In genomic region chr8:37159481-37159880, GRCm38 (mm10) we compare ENCODE assay signal across 8 mouse cellular contexts.
DNase-seq lines count a peak whose midpoint lies in the region; ATAC-seq and TF ChIP-seq lines count a peak whose summit lies in the region.

No protein-coding gene starts in this region.

- TF ChIP-seq EP300 in liver, postnatal 0 days (IDR thresholded peaks at IDR 0.05; ENCODE audit: low read depth) = no peak

- H3K4me1 ChIP-seq in midbrain, embryonic 10.5 days = no peaks in the 10 kb centered on the region
- no peaks in the 10 kb centered on the region for H3K4me1 ChIP-seq in midbrain, embryonic 16.5 days (ENCODE audit: control insufficient read depth, insufficient read depth, low read length)
- H3K4me1 ChIP-seq in forebrain, embryonic 13.5 days = no peaks in the 10 kb centered on the region
- no peaks in the 10 kb centered on the region for H3K4me1 ChIP-seq in liver, postnatal 0 days (ENCODE audit: insufficient read depth)

- H3K4me2 ChIP-seq in midbrain, embryonic 16.5 days (ENCODE audit: low read length) = no peak overlapping the region
- no peak overlapping the region for H3K4me2 ChIP-seq in forebrain, embryonic 13.5 days
- no peak overlapping the region for H3K4me2 ChIP-seq in liver, postnatal 0 days (ENCODE audit: low read depth, low read length)

- no peak overlapping the region for H3K9ac ChIP-seq in midbrain, embryonic 16.5 days (ENCODE audit: low read depth, low read length)
- H3K9ac ChIP-seq in forebrain, embryonic 13.5 days = no peak overlapping the region
- H3K9ac ChIP-seq in liver, postnatal 0 days (replicated peaks) = no peak overlapping the region

- WGBS in midbrain, embryonic 10.5 days = 15% methylated on average over 9 of the region's 9 CpGs
- 5% methylated on average over 9 of the region's 9 CpGs for WGBS in midbrain, embryonic 16.5 days
- WGBS in forebrain, embryonic 13.5 days = 10% methylated on average over 9 of the region's 9 CpGs
- WGBS in liver, postnatal 0 days (ENCODE audit: insufficient replicate concordance) = 9% methylated on average over 9 of the region's 9 CpGs

- no peak for ATAC-seq in midbrain, embryonic 16.5 days
- peak; percentile 41; the same call in 1 of the 2 replicates for ATAC-seq in forebrain, embryonic 13.5 days
- no peak for ATAC-seq in liver, postnatal 0 days
- no peak; the same call in 1 of the 2 replicates for ATAC-seq in granulocyte monocyte progenitor cell, adult 5-6 weeks (replicated peaks; ENCODE audit: poor library complexity, severe bottlenecking)

- H3K27me3 ChIP-seq in midbrain, embryonic 10.5 days (ENCODE audit: low read depth, poor library complexity, severe bottlenecking) = no peaks in the 10 kb centered on the region
- H3K27me3 ChIP-seq in midbrain, embryonic 16.5 days (ENCODE audit: control insufficient read depth, insufficient read depth, low read depth, low read length) = no peaks in the 10 kb centered on the region
- H3K27me3 ChIP-seq in forebrain, embryonic 13.5 days = no peaks in the 10 kb centered on the region
- no peaks in the 10 kb centered on the region for H3K27me3 ChIP-seq in liver, postnatal 0 days (ENCODE audit: insufficient read depth, low read length)

- DNase-seq in midbrain, embryonic 10.5 days (ENCODE audit: low spot score) = peak; percentile 68
- peak; percentile 52 for DNase-seq in brain, embryonic 18.5 days (ENCODE audit: low read depth, low spot score)
- DNase-seq in kidney, postnatal 25 days = peak; percentile 69 to 79
- peak; percentile 65 for DNase-seq in liver, postnatal 0 days
- DNase-seq in retina, postnatal 7 days (ENCODE audit: low read depth, low spot score) = peak; percentile 39

- no peaks in the 10 kb centered on the region for H3K36me3 ChIP-seq in midbrain, embryonic 10.5 days
- no peaks in the 10 kb centered on the region for H3K36me3 ChIP-seq in midbrain, embryonic 16.5 days (ENCODE audit: control insufficient read depth, insufficient read depth, low read length)
- no peaks in the 10 kb centered on the region for H3K36me3 ChIP-seq in forebrain, embryonic 13.5 days (ENCODE audit: poor library complexity, severe bottlenecking)
- H3K36me3 ChIP-seq in liver, postnatal 0 days (replicated peaks; ENCODE audit: insufficient read depth, low read length) = no peaks in the 10 kb centered on the region

- no peaks in the 10 kb centered on the region for H3K9me3 ChIP-seq in midbrain, embryonic 10.5 days (replicated peaks)
- H3K9me3 ChIP-seq in midbrain, embryonic 16.5 days (replicated peaks; ENCODE audit: control insufficient read depth, low read length, poor library complexity, severe bottlenecking) = no peaks in the 10 kb centered on the region
- H3K9me3 ChIP-seq in forebrain, embryonic 13.5 days (replicated peaks) = no peaks in the 10 kb centered on the region
- H3K9me3 ChIP-seq in liver, postnatal 0 days (ENCODE audit: low read length) = no peaks in the 10 kb centered on the region

- H3K4me3 ChIP-seq in midbrain, embryonic 10.5 days = no peak overlapping the region
- H3K4me3 ChIP-seq in midbrain, embryonic 16.5 days (ENCODE audit: low read depth, low read length) = no peak overlapping the region
- no peak overlapping the region for H3K4me3 ChIP-seq in forebrain, embryonic 13.5 days
- H3K4me3 ChIP-seq in liver, postnatal 0 days (ENCODE audit: low read depth, low read length) = no peak overlapping the region

- no peak overlapping the region for H3K27ac ChIP-seq in midbrain, embryonic 10.5 days (replicated peaks)
- H3K27ac ChIP-seq in midbrain, embryonic 16.5 days (ENCODE audit: low read length) = no peak overlapping the region
- no peak overlapping the region for H3K27ac ChIP-seq in forebrain, embryonic 13.5 days
- H3K27ac ChIP-seq in liver, postnatal 0 days (ENCODE audit: low read depth) = no peak overlapping the region

- TF ChIP-seq CTCF in liver, postnatal 0 days (IDR thresholded peaks at IDR 0.05; ENCODE audit: low read depth) = peak; percentile 72
